Mouse (Mus musculus): ENCODE results near the gene Pcx. TPM values are rescaled to one million over a fixed set of nuclear protein-coding genes. Genes with fewer than 3 reads are reported as not detected.

The Pcx gene
- polyA plus RNA-seq, 1 experiment from 2014 or later: 53.2 TPM

GRCm38 (mm10) chr19:4507746-4508145 is 2.5 kb upstream of the Pcx start:
- ATAC-seq: no peak
- H3K4me3 ChIP-seq (ENCODE audit: low read length): no peak overlapping the region
- H3K9ac ChIP-seq (ENCODE audit: low read depth, low read length): no peak overlapping the region
- H3K27ac ChIP-seq (ENCODE audit: low read depth, low read length): no peak overlapping the region
- 68% methylated on average over 3 of the region's 3 CpGs for WGBS
- peaks cover 7% of the 10 kb centered on the region for H3K4me1 ChIP-seq (ENCODE audit: control insufficient read depth, insufficient read depth, low read depth, low read length)
- H3K36me3 ChIP-seq (ENCODE audit: control insufficient read depth, insufficient read depth, low read length): no peaks in the 10 kb centered on the region
- H3K9me3 ChIP-seq (ENCODE audit: control insufficient read depth, low read length): no peaks in the 10 kb centered on the region
- H3K4me2 ChIP-seq (ENCODE audit: low read length): no peak overlapping the region
- H3K27me3 ChIP-seq (replicated peaks; ENCODE audit: control insufficient read depth, insufficient read depth, low read length): no peaks in the 10 kb centered on the region

- 6% methylated on average over 13 of the region's 13 CpGs for WGBS
- no peaks in the 10 kb centered on the region for H3K9me3 ChIP-seq (ENCODE audit: control insufficient read depth, low read length)
- H3K9ac ChIP-seq (ENCODE audit: low read depth, low read length): peak overlapping the region; percentile 75
- no peaks in the 10 kb centered on the region for H3K27me3 ChIP-seq (replicated peaks; ENCODE audit: control insufficient read depth, insufficient read depth, low read length)
- H3K36me3 ChIP-seq (ENCODE audit: control insufficient read depth, insufficient read depth, low read length): no peaks in the 10 kb centered on the region
- no peak for ATAC-seq
- peak overlapping the region; percentile 89 for H3K4me2 ChIP-seq (ENCODE audit: low read length)
- H3K27ac ChIP-seq (ENCODE audit: low read depth, low read length): no peak overlapping the region
- H3K4me1 ChIP-seq (ENCODE audit: control insufficient read depth, insufficient read depth, low read depth, low read length): peaks cover 13% of the 10 kb centered on the region
- peak overlapping the region; percentile 80 for H3K4me3 ChIP-seq (ENCODE audit: low read length)
These were observed 1.0 kb downstream of the Pcx start for GRCm38 (mm10) chr19:4511116-4511841.

GRCm38 (mm10) chr19:4513236-4513858 is 3.1 kb downstream of the Pcx start:
- no peaks in the 10 kb centered on the region for H3K27me3 ChIP-seq (replicated peaks; ENCODE audit: control insufficient read depth, insufficient read depth, low read length)

GRCm38 (mm10) chr19:4515746-4516145 is 5.5 kb downstream of the Pcx start:
- no peak overlapping the region for H3K9ac ChIP-seq (ENCODE audit: low read depth, low read length)
- no peaks in the 10 kb centered on the region for H3K36me3 ChIP-seq (ENCODE audit: control insufficient read depth, insufficient read depth, low read length)
- H3K27ac ChIP-seq (ENCODE audit: low read depth, low read length): peak overlapping the region; percentile 54; the same call in 1 of the 2 replicates
- 0 out of 2 replicates have a peak, but pooled peaks have one; percentile 45 for ATAC-seq
- 42% methylated on average over 2 of the region's 2 CpGs for WGBS
- no peak overlapping the region for H3K4me2 ChIP-seq (ENCODE audit: low read length)
- H3K4me3 ChIP-seq (ENCODE audit: low read length): no peak overlapping the region
- no peaks in the 10 kb centered on the region for H3K9me3 ChIP-seq (ENCODE audit: control insufficient read depth, low read length)
- peaks cover 10% of the 10 kb centered on the region for H3K4me1 ChIP-seq (ENCODE audit: control insufficient read depth, insufficient read depth, low read depth, low read length)
- H3K27me3 ChIP-seq (replicated peaks; ENCODE audit: control insufficient read depth, insufficient read depth, low read length): no peaks in the 10 kb centered on the region

More at GRCm38 (mm10) chr19:4513236-4513858, 3.1 kb downstream of the Pcx start:
- Histone ChIP-seq H3K36me3 (ENCODE audit: control insufficient read depth, insufficient read depth, low read length) (no peaks in the 10 kb centered on the region), H3K4me2 (ENCODE audit: low read length) (no peak overlapping the region), H3K9me3 (ENCODE audit: control insufficient read depth, low read length) (no peaks in the 10 kb centered on the region), H3K27ac (ENCODE audit: low read depth, low read length) (no peak overlapping the region), H3K4me3 (ENCODE audit: low read length) (no peak overlapping the region), H3K4me1 (ENCODE audit: control insufficient read depth, insufficient read depth, low read depth, low read length) (peaks cover 14% of the 10 kb centered on the region), H3K9ac (ENCODE audit: low read depth, low read length) (no peak overlapping the region)
- 73% methylated on average over 4 of the region's 4 CpGs for WGBS
- no peak for ATAC-seq

- no peak overlapping the region for H3K4me3 ChIP-seq (ENCODE audit: low read length)
- WGBS: 60% methylated on average over 2 of the region's 2 CpGs
- H3K9me3 ChIP-seq (ENCODE audit: control insufficient read depth, low read length): no peaks in the 10 kb centered on the region
- no peak overlapping the region for H3K4me2 ChIP-seq (ENCODE audit: low read length)
- peak overlapping the region; percentile 29; the same call in 1 of the 2 replicates for H3K27ac ChIP-seq (ENCODE audit: low read depth, low read length)
- H3K27me3 ChIP-seq (replicated peaks; ENCODE audit: control insufficient read depth, insufficient read depth, low read length): no peaks in the 10 kb centered on the region
- no peak for ATAC-seq
- H3K36me3 ChIP-seq (ENCODE audit: control insufficient read depth, insufficient read depth, low read length): no peaks in the 10 kb centered on the region
- no peak overlapping the region for H3K9ac ChIP-seq (ENCODE audit: low read depth, low read length)
- peaks cover 7% of the 10 kb centered on the region for H3K4me1 ChIP-seq (ENCODE audit: control insufficient read depth, insufficient read depth, low read depth, low read length)
These were observed 6.0 kb downstream of the Pcx start for GRCm38 (mm10) chr19:4516288-4516687.

- no peaks in the 10 kb centered on the region for H3K9me3 ChIP-seq (ENCODE audit: control insufficient read depth, low read length)
- no peaks in the 10 kb centered on the region for H3K36me3 ChIP-seq (ENCODE audit: control insufficient read depth, insufficient read depth, low read length)
- H3K27ac ChIP-seq (ENCODE audit: low read depth, low read length): no peak overlapping the region
- 78% methylated on average over 1 of the region's 1 CpGs for WGBS
- no peak overlapping the region for H3K9ac ChIP-seq (ENCODE audit: low read depth, low read length)
- H3K4me3 ChIP-seq (ENCODE audit: low read length): no peak overlapping the region
- H3K4me1 ChIP-seq (ENCODE audit: control insufficient read depth, insufficient read depth, low read depth, low read length): peaks cover 7% of the 10 kb centered on the region
- ATAC-seq: no peak
- no peaks in the 10 kb centered on the region for H3K27me3 ChIP-seq (replicated peaks; ENCODE audit: control insufficient read depth, insufficient read depth, low read length)
- no peak overlapping the region for H3K4me2 ChIP-seq (ENCODE audit: low read length)
These were observed 7.2 kb downstream of the Pcx start for GRCm38 (mm10) chr19:4517483-4517882.

GRCm38 (mm10) chr19:4521426-4522050 is 11.3 kb downstream of the Pcx start:
- Histone ChIP-seq H3K9ac (ENCODE audit: low read depth, low read length) (no peak overlapping the region), H3K4me2 (ENCODE audit: low read length) (no peak overlapping the region), H3K4me1 (ENCODE audit: control insufficient read depth, insufficient read depth, low read depth, low read length) (no peaks in the 10 kb centered on the region), H3K9me3 (ENCODE audit: control insufficient read depth, low read length) (no peaks in the 10 kb centered on the region), H3K4me3 (ENCODE audit: low read length) (no peak overlapping the region), H3K27ac (ENCODE audit: low read depth, low read length) (no peak overlapping the region), H3K36me3 (ENCODE audit: control insufficient read depth, insufficient read depth, low read length) (no peaks in the 10 kb centered on the region), H3K27me3 (replicated peaks; ENCODE audit: control insufficient read depth, insufficient read depth, low read length) (no peaks in the 10 kb centered on the region)
- 87% methylated on average over 3 of the region's 3 CpGs for WGBS
- ATAC-seq: no peak

GRCm38 (mm10) chr19:4534646-4535045 is 24.4 kb downstream of the Pcx start:
- no peak for ATAC-seq

GRCm38 (mm10) chr19:4535922-4536321 is 25.6 kb downstream of the Pcx start:
- no peaks in the 10 kb centered on the region for H3K9me3 ChIP-seq (ENCODE audit: control insufficient read depth, low read length)
- H3K4me2 ChIP-seq (ENCODE audit: low read length): no peak overlapping the region
- no peaks in the 10 kb centered on the region for H3K27me3 ChIP-seq (replicated peaks; ENCODE audit: control insufficient read depth, insufficient read depth, low read length)
- no peak overlapping the region for H3K27ac ChIP-seq (ENCODE audit: low read depth, low read length)
- ATAC-seq: no peak
- H3K4me3 ChIP-seq (ENCODE audit: low read length): no peak overlapping the region
- no peaks in the 10 kb centered on the region for H3K36me3 ChIP-seq (ENCODE audit: control insufficient read depth, insufficient read depth, low read length)
- no peaks in the 10 kb centered on the region for H3K4me1 ChIP-seq (ENCODE audit: control insufficient read depth, insufficient read depth, low read depth, low read length)
- H3K9ac ChIP-seq (ENCODE audit: low read depth, low read length): no peak overlapping the region

More at GRCm38 (mm10) chr19:4534646-4535045, 24.4 kb downstream of the Pcx start:
- no peak overlapping the region for H3K4me2 ChIP-seq (ENCODE audit: low read length)
- 94% methylated on average over 2 of the region's 2 CpGs for WGBS
- no peak overlapping the region for H3K4me3 ChIP-seq (ENCODE audit: low read length)
- no peaks in the 10 kb centered on the region for H3K9me3 ChIP-seq (ENCODE audit: control insufficient read depth, low read length)
- no peaks in the 10 kb centered on the region for H3K4me1 ChIP-seq (ENCODE audit: control insufficient read depth, insufficient read depth, low read depth, low read length)
- no peak overlapping the region for H3K27ac ChIP-seq (ENCODE audit: low read depth, low read length)
- H3K9ac ChIP-seq (ENCODE audit: low read depth, low read length): no peak overlapping the region
- no peaks in the 10 kb centered on the region for H3K27me3 ChIP-seq (replicated peaks; ENCODE audit: control insufficient read depth, insufficient read depth, low read length)
- H3K36me3 ChIP-seq (ENCODE audit: control insufficient read depth, insufficient read depth, low read length): no peaks in the 10 kb centered on the region

All from hindbrain, embryonic 16.5 days (tissue).